Mouse (Mus musculus) CH12.LX (cell line): Measurements from ENCODE around the gene Gm9376.

Experiments
- CTCF ChIP-seq, 2 experiments: IDR thresholded peaks in 1 of 2; conservative IDR thresholded peaks in 1 of 2; 2 replicates each; pipeline ENCODE4 v1.5.1; 2011 to 2012; ENCODE audit warnings: low read depth in 2 of 2, low read length in 2 of 2, improper control_type of control experiment in 1 of 2, inconsistent platforms in 1 of 2, mild to moderate bottlenecking in 1 of 2, moderate library complexity in 1 of 2
- NRF1 ChIP-seq: IDR thresholded peaks from 2 replicates; pipeline ENCODE4 v1.6.1; 2014; ENCODE audit warnings: low read depth, mild to moderate bottlenecking, inconsistent platforms, low read length, improper control_type of control experiment, moderate library complexity

DNA sequence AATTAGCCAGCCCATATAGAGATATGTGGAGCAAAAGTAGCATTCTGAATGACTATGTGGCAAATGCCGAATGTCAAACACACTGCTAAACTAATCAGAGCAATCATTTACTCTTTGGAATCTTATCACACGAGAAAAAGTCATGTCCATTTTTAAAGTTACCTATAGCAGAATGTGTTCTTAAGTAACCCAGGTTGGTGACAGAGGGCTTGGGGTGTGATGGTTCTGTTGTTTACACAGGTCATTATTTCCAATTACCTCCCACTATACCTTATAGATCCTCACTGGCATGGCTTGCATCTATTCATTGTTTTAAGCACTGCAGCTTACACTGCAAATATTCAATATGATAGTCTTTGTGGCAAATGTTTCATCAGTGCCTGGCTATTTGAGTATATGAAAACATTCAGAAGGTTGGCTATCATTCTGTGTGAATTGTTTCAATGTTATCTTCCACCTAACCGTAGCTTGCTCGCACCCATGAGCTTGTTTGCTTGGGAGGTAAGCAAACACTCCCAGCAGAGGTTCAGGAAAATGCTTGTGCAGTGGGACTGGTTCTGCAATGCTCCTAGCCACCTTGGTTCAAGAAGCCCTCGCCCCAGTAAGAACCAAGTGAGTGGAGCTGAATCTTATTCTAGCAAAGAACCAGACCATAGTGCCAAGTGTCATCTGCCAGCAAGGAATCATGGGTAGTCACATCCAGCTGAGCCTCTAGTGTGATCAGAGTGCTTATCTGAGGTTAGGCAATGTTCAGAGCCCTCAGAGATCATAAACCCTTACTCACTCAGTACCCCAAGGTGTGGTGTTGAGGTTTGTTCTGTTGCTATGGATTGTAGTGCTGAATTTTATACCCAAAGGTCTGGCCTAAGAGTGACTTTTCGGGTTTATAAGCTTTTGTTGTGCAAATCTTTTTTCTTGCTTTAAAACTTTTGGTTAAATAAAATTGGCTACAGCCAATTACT is 6.1 kb downstream of the Gm9376 start:
- TF ChIP-seq CTCF (conservative IDR thresholded peaks at IDR 0.05 in 1 of 2, IDR thresholded peaks at IDR 0.05 in 1 of 2; ENCODE audit: low read depth in 2 of 2, low read length in 2 of 2): no peak
- no peak for TF ChIP-seq NRF1
